Mouse (Mus musculus) olfactory bulb, adult 2 months (tissue): ENCODE results near the gene Tshz2.

Experiments used
- CTCF ChIP-seq: fragments of 200-500 bp; IDR thresholded peaks from 2 replicates; pipeline ENCODE4 v1.5.1; 2012; ENCODE audit warnings: low read depth, mild to moderate bottlenecking, low read length, moderate library complexity; ENCODE audit not compliant: insufficient read depth
- POLR2A ChIP-seq: fragments of 200-500 bp; IDR thresholded peaks from 2 replicates; pipeline ENCODE4 v1.6.1; 2012; ENCODE audit warnings: mild to moderate bottlenecking, low read depth, low read length, moderate library complexity; ENCODE audit not compliant: insufficient read depth

DNA sequence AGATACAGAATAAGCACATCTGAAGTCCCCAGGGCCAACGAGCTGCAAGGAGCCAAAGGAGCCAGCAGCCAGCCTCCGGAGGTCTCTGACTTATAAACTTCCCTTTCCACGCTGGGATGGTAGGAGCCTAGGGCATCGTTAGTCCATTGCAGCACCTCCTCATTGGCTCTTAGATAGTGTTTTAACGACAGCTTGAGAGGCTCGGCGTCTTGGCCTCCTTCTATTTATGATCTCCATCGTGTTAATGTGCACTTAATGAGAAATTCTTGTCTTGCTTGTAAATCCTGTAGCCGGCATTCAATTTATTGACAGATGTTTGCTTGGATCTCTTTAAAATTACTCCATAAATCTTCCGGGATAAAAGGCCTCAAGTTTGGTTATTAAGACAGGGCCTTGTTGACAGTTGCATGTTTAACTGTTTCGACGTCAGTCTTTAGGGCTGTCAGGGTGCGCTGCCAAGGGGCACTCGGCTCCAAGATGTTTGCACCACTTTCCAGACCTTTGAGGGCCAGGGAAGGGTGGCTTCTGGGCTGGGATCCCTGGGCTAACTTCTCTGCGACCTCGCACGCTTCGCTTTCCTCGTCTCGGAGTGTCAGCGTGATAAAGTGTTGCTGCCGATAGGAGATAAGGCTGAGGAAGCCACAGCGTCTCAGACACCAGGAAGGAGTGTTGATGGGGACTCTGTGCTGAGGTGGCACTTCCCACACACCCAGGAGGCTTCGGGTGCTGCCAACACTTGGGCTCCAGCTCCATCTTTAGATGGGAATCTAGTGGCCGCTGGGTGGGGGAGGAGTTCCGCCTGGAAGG, 150.3 kb downstream of the Tshz2 start:
- no peak for TF ChIP-seq POLR2A
- no peak for TF ChIP-seq CTCF
